Comparison of ENCODE assay signal across 9 mouse cellular contexts in the genomic region with DNA sequence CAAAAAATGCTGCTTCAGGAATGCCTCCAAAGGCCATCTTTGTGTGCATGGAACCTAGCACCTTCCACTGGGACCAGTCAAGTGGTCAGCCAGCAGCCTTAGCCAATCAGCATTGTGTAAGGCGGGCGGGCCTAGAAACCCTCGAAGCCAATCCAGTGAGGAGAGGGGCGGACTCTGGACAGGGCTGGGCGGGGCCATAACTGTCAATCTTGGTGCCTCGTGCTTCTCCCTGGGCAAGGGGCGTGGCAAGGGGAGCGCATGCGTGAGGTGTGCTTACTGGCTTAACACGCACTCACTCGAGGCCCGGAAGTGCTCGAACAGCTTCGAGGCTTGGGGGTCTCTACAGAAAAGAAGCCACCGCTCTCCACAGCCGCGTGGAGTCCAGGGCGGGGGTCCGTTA. TPM values are rescaled to one million over a fixed set of nuclear protein-coding genes. Genes with fewer than 3 reads are reported as not detected.
DNase-seq lines count a peak whose midpoint lies in the region; ATAC-seq and TF ChIP-seq lines count a peak whose summit lies in the region.
"Had no signal": no experiment of that assay in that cellular context is flagged by ENCODE, and none has a peak within 500 bp of the region (broad histone marks: within the 10 kb centered on the region; RNA-seq: fewer than 3 reads in every experiment).

A gene (plus strand): TSS at position 349 of the 400 bp plus-strand sequence.

- TF ChIP-seq POLR2A in MEL (IDR thresholded peaks at IDR 0.05; ENCODE audit: control insufficient read depth in 1 of 2, insufficient read depth in 1 of 2, low read depth in 1 of 2, low read length in 2 of 2, poor library complexity in 1 of 2): no peak

- no peak for TF ChIP-seq EP300 in MEL (IDR thresholded peaks at IDR 0.05; ENCODE audit: low read depth in 1 of 2, low read length in 2 of 2)

- peaks cover 2% of the 10 kb centered on the region; the same call in 1 of the 2 replicates for H3K36me3 ChIP-seq in forebrain, embryonic 14.5 days (ENCODE audit: control insufficient read depth, insufficient read depth, low read length)
- H3K36me3 ChIP-seq in forebrain, embryonic 13.5 days (ENCODE audit: poor library complexity, severe bottlenecking): peaks cover 1% of the 10 kb centered on the region
- H3K36me3 ChIP-seq in MEL (ENCODE audit: control insufficient read depth in 1 of 2, insufficient read depth in 2 of 2, low read length in 2 of 2): peaks cover 0 to 8% of the 10 kb centered on the region in 2 experiments; a peak in 1 of 4 replicates
- H3K36me3 ChIP-seq in hindbrain, embryonic 13.5 days: no peaks in the 10 kb centered on the region
- H3K36me3 ChIP-seq in midbrain, postnatal 0 days (ENCODE audit: insufficient read depth, low read length): no peaks in the 10 kb centered on the region

- no peak within 1 kb of the TSS for H3K9ac ChIP-seq in forebrain, embryonic 14.5 days (ENCODE audit: low read length)
- H3K9ac ChIP-seq in forebrain, embryonic 13.5 days: no peak within 1 kb of the TSS
- H3K9ac ChIP-seq in MEL (ENCODE audit: control insufficient read depth, low read depth, low read length, poor library complexity, severe bottlenecking): no peak within 1 kb of the TSS
- no peak within 1 kb of the TSS for H3K9ac ChIP-seq in hindbrain, embryonic 13.5 days
- no peak within 1 kb of the TSS for H3K9ac ChIP-seq in midbrain, postnatal 0 days (replicated peaks; ENCODE audit: low read length, poor library complexity, severe bottlenecking)

- no peaks in the 10 kb centered on the region for H3K27me3 ChIP-seq in forebrain, embryonic 14.5 days (replicated peaks; ENCODE audit: control insufficient read depth, insufficient read depth, low read length)
- H3K27me3 ChIP-seq in forebrain, embryonic 13.5 days: no peaks in the 10 kb centered on the region
- no peaks in the 10 kb centered on the region for H3K27me3 ChIP-seq in MEL (ENCODE audit: control insufficient read depth in 1 of 2, insufficient read depth in 2 of 2, low read length in 2 of 2)
- no peaks in the 10 kb centered on the region for H3K27me3 ChIP-seq in hindbrain, embryonic 13.5 days
- no peaks in the 10 kb centered on the region for H3K27me3 ChIP-seq in midbrain, postnatal 0 days (ENCODE audit: insufficient read depth, low read length)

- intact Hi-C loops in heart, postnatal 36 days (cut with DNase I): no loop called here

- no peak within 1 kb of the TSS for H3K4me2 ChIP-seq in forebrain, embryonic 14.5 days (ENCODE audit: low read length)
- no peak within 1 kb of the TSS; the same call in 1 of the 2 replicates for H3K4me2 ChIP-seq in forebrain, embryonic 13.5 days
- H3K4me2 ChIP-seq in hindbrain, embryonic 13.5 days: no peak within 1 kb of the TSS
- peak within 1 kb of the TSS; percentile 15; the same call in 1 of the 2 replicates for H3K4me2 ChIP-seq in midbrain, postnatal 0 days (ENCODE audit: low read depth, low read length, poor library complexity, severe bottlenecking)

- H3K4me3 ChIP-seq in forebrain, embryonic 14.5 days (ENCODE audit: low read depth, low read length): no peak within 1 kb of the TSS
- no peak within 1 kb of the TSS for H3K4me3 ChIP-seq in forebrain, embryonic 13.5 days
- H3K4me3 ChIP-seq in MEL (ENCODE audit: control insufficient read depth in 1 of 2, insufficient read depth in 1 of 2, low read depth in 2 of 2, low read length in 2 of 2): no peak within 1 kb of the TSS
- H3K4me3 ChIP-seq in hindbrain, embryonic 13.5 days: no peak within 1 kb of the TSS
- no peak within 1 kb of the TSS for H3K4me3 ChIP-seq in midbrain, postnatal 0 days (ENCODE audit: low read depth, low read length)

- no peak for TF ChIP-seq RAD21 in MEL (IDR thresholded peaks at IDR 0.05; ENCODE audit: low read depth, low read length)

- peaks cover 12% of the 10 kb centered on the region; the same call in 1 of the 2 replicates for H3K4me1 ChIP-seq in forebrain, embryonic 14.5 days (ENCODE audit: control insufficient read depth, insufficient read depth, low read length)
- H3K4me1 ChIP-seq in forebrain, embryonic 13.5 days: peaks cover 28% of the 10 kb centered on the region
- peaks cover 3 to 9% of the 10 kb centered on the region in 2 experiments; a peak in 3 of 4 replicates for H3K4me1 ChIP-seq in MEL (ENCODE audit: control insufficient read depth in 1 of 2, insufficient read depth in 2 of 2, low read length in 2 of 2)
- H3K4me1 ChIP-seq in hindbrain, embryonic 13.5 days (replicated peaks): peaks cover 26% of the 10 kb centered on the region
- peaks cover 7% of the 10 kb centered on the region; the same call in 1 of the 2 replicates for H3K4me1 ChIP-seq in midbrain, postnatal 0 days (ENCODE audit: insufficient read depth, low read length)

- DNase-seq in forebrain, embryonic 14.5 days (ENCODE audit: low spot score): peak; percentile 64
- DNase-seq in MEL (ENCODE audit: low read depth, low spot score): peak; percentile 48
- peak; percentile 82 for DNase-seq in midbrain, postnatal 0 days (ENCODE audit: low spot score)
- DNase-seq in ovary, postnatal 14 days (ENCODE audit: low spot score): no peak
- DNase-seq in heart, postnatal 36 days: no peak
- no peak for DNase-seq in layer of hippocampus, postnatal 25 days (ENCODE audit: extremely low spot score in 1 of 2, low spot score in 1 of 2)
- DNase-seq: kidney, adult 8-10 months had no signal

- no peak within 1 kb of the TSS for H3K27ac ChIP-seq in forebrain, embryonic 14.5 days (ENCODE audit: low read depth, low read length)
- no peak within 1 kb of the TSS for H3K27ac ChIP-seq in forebrain, embryonic 13.5 days
- H3K27ac ChIP-seq in MEL (ENCODE audit: control insufficient read depth, low read depth, low read length): no peak within 1 kb of the TSS
- no peak within 1 kb of the TSS for H3K27ac ChIP-seq in hindbrain, embryonic 13.5 days
- H3K27ac ChIP-seq in midbrain, postnatal 0 days (ENCODE audit: low read depth, low read length): no peak within 1 kb of the TSS

- no peaks in the 10 kb centered on the region for H3K9me3 ChIP-seq in forebrain, embryonic 14.5 days (replicated peaks; ENCODE audit: control insufficient read depth, low read length)
- H3K9me3 ChIP-seq in forebrain, embryonic 13.5 days (replicated peaks): no peaks in the 10 kb centered on the region
- no peaks in the 10 kb centered on the region for H3K9me3 ChIP-seq in MEL (replicated peaks; ENCODE audit: insufficient read depth, low read length)
- no peaks in the 10 kb centered on the region for H3K9me3 ChIP-seq in hindbrain, embryonic 13.5 days
- H3K9me3 ChIP-seq in midbrain, postnatal 0 days (ENCODE audit: low read length): no peaks in the 10 kb centered on the region

- H3K79me2 ChIP-seq in MEL (ENCODE audit: control insufficient read depth, insufficient read depth, low read length, poor library complexity): peaks cover 5% of the 10 kb centered on the region; the same call in 1 of the 2 replicates

- ATAC-seq in forebrain, embryonic 14.5 days: no peak
- ATAC-seq in forebrain, embryonic 13.5 days: no peak
- ATAC-seq in hindbrain, embryonic 13.5 days (ENCODE audit: low FRiP score): 0 out of 2 replicates have a peak, but pooled peaks have one; percentile 12
- peak; percentile 66 for ATAC-seq in midbrain, postnatal 0 days (ENCODE audit: low FRiP score)

- no peak for TF ChIP-seq CTCF in MEL (IDR thresholded peaks at IDR 0.05 in 2 of 3, conservative IDR thresholded peaks at IDR 0.05 in 1 of 3; ENCODE audit: control insufficient read depth in 1 of 3, insufficient read depth in 1 of 3, low read depth in 2 of 3, low read length in 3 of 3, poor library complexity in 1 of 3, severe bottlenecking in 1 of 3)
- no peak for TF ChIP-seq CTCF in midbrain, postnatal 0 days (IDR thresholded peaks at IDR 0.05)

- WGBS in forebrain, embryonic 14.5 days: 70% methylated on average over 19 of the region's 19 CpGs
- 63% methylated on average over 19 of the region's 19 CpGs for WGBS in forebrain, embryonic 13.5 days
- 54% methylated on average over 19 of the region's 19 CpGs for WGBS in hindbrain, embryonic 13.5 days
- 52% methylated on average over 19 of the region's 19 CpGs for WGBS in midbrain, postnatal 0 days

TF ChIP-seq in MEL, 35 proteins besides CTCF, POLR2A, EP300 and RAD21:
- TF ChIP-seq MAX (IDR thresholded peaks at IDR 0.05; ENCODE audit: low read length): peak; percentile 48; the same call in 1 of the 2 replicates
- TF ChIP-seq NELFE (IDR thresholded peaks at IDR 0.05; ENCODE audit: low read depth, low read length): no peak
TF ChIP-seq in MEL: peak in this region for 1.

RNA-seq across cellular contexts. Expression of the gene that starts here (rescaled TPM):
- 1.8 and 2.2 TPM in 2 replicates for polyA plus RNA-seq in forebrain, embryonic 14.5 days (2014; fragmentation: Nextera tagmentation; extraction: Ambion mirVana)
- 0.93 and 1.6 TPM in 2 replicates for polyA plus RNA-seq in forebrain, embryonic 13.5 days (2015; fragmentation: Nextera tagmentation; extraction: Ambion mirVana)
- not detected in 2 replicates for total RNA-seq in MEL (2012; rRNA removed)
- under 1 TPM in 1 of 2 experiments, not detected in 1; 0.11 TPM for polyA plus RNA-seq in MEL (2012; ENCODE audit: insufficient read depth in 1 of 2, insufficient read length in 2 of 2, low read depth in 1 of 2, low replicate concordance in 2 of 2, missing spikeins in 1 of 2)
- polyA plus RNA-seq in hindbrain, embryonic 13.5 days (2015; fragmentation: Nextera tagmentation; extraction: Ambion mirVana): 2.3 TPM in 2 replicates
- total RNA-seq in midbrain, postnatal 0 days (2014; rRNA removed): 2.0 and 2.5 TPM in 2 replicates
- 5.7 and 7.0 TPM in 2 replicates for polyA plus RNA-seq in midbrain, postnatal 0 days (2015; fragmentation: Nextera tagmentation; extraction: Ambion mirVana)
- not detected for total RNA-seq in heart, postnatal 36 days (2021)
- not detected for total RNA-seq in layer of hippocampus, postnatal 25 days (2021)

Comparison
In these comparisons a context has a peak if more than half of its experiments do, and no peak if none do; other contexts are left out.
1. Peak in DNase-seq in MEL; RNA of the gene not detected or under 1 TPM.
2. ATAC-seq: peak in hindbrain, embryonic 13.5 days (single experiment) and midbrain, postnatal 0 days (single experiment); none in forebrain, embryonic 14.5 days (single experiment) and forebrain, embryonic 13.5 days (single experiment).
3. DNase-seq: peak in forebrain, embryonic 14.5 days (single experiment) and midbrain, postnatal 0 days (single experiment); none in ovary, postnatal 14 days (single experiment), heart, postnatal 36 days (0 of 2) and layer of hippocampus, postnatal 25 days (0 of 2).